Mouse (Mus musculus): ENCODE measurements around the gene Id3.

GRCm38 (mm10) chr4:136172011-136172541 lies 28.8 kb downstream of the Id3 start, which contains the start of gene E2f2:
- TF ChIP-seq POLR2A (IDR thresholded peaks at IDR 0.05; ENCODE audit: borderline replicate concordance, control insufficient read depth, low read depth, low read length), result no peak
- no peak for TF ChIP-seq CTCF (IDR thresholded peaks at IDR 0.05; ENCODE audit: control insufficient read depth, insufficient read depth, low read length)
